Mouse (Mus musculus): Measurements from ENCODE around the gene Defa23.
"Not testable (repeated sequence)": the region's sequence is repeated elsewhere in the genome, so short reads cannot be mapped to it uniquely, and the experiment has no call there.

The Defa23 gene

GRCm38 (mm10) chr8:21054747-21055146, at the start of gene Defa23:
Defa23 (plus strand) TSS chr8:21055047.
- not testable (repeated sequence) for DNase-seq (ENCODE audit: low spot score)

- no peak for DNase-seq (ENCODE audit: low spot score)
Measured at GRCm38 (mm10) chr8:21006801-21007200, 48.0 kb upstream of the Defa23 start.

DNA sequence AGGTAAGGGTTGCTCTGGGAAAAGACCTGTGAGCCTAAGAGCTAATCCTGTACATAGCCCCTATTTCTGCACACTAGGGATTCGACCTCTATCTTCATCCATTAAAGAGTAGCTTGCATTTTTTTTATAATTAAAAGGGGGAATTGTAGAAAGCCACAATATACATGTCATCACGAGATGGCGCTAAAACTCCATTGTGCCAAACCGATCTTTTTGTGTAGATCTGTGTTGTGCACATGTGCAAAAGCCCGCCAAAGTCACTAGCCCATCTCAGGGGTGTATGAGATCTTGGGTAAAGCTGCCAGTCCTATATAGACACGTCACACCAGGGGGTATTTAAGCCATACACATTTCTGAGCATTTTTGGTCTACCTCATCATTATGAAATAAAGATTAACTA, 46.3 kb upstream of the Defa23 start:
- not testable (repeated sequence) for DNase-seq (ENCODE audit: low spot score)

GRCm38 (mm10) chr8:21010548-21010947, 44.3 kb upstream of the Defa23 start:
- DNase-seq (ENCODE audit: low spot score): not testable (repeated sequence)

DNA sequence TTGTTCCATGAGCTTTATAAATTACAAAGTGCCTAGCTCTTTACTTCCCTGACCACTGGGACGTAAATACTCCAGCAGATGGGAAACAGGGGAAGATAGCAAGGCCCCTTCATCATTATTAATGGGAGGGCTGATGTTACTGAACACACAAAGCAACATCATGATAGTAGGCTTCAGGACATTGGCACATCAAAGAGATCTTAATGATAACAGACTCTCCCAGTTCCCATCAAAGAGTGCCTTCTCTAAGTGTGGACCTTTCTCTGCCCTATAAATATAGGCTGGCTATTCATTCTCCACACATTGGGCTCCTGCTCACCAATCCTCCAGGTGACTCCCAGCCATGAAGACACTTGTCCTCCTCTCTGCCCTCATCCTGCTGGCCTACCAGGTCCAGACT, 29.6 kb upstream of the Defa23 start, which contains the start of gene Defa21:
Gene Defa21, plus strand, starts transcription at position 301 of the 400 bp plus-strand sequence.
- not testable (repeated sequence) for DNase-seq (ENCODE audit: low spot score)

DNA sequence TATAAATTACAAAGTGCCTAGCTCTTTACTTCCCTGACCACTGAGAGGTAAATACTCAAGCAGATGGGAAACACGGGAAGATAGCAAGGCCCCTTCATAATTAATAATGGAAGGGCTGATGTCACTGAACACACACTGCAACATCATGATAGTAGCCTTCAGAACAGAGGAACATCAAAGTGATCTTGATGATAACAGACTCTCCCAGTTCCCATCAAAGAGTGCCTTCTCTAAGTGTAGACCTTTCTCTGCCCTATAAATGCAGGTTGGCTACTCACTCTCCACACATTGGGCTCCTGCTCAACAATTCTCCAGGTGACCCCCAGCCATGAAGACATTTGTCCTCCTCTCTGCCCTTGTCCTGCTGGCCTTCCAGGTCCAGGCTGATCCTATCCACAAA, 9.9 kb downstream of the Defa23 start, which contains the start of gene Defa35:
Gene Defa35, plus strand, starts transcription at position 301 of the 400 bp plus-strand sequence.
- DNase-seq (ENCODE audit: low spot score): not testable (repeated sequence)

DNA sequence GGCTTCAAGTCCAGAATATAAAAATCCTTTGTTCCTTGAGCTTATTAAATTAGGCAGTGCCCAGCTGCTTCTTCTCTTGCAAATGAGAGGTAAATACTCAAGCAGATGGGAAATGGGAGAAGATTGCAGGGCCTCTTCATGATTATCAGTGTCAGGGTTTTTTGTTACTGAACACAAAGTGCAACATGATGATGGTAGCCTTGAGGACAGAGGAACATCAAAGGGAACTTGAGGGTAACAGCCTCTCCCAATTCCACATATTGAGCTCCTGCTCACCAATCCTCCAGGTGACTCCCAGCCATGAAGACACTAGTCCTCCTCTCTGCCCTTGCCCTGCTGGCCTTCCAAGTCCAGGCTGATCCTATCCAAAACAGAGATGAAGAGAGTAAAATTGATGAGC, 29.3 kb downstream of the Defa23 start, which contains the start of gene Defa25:
Gene Defa25, plus strand, starts transcription at position 301 of the 400 bp plus-strand sequence.
- DNase-seq (ENCODE audit: low spot score): not testable (repeated sequence)

DNA sequence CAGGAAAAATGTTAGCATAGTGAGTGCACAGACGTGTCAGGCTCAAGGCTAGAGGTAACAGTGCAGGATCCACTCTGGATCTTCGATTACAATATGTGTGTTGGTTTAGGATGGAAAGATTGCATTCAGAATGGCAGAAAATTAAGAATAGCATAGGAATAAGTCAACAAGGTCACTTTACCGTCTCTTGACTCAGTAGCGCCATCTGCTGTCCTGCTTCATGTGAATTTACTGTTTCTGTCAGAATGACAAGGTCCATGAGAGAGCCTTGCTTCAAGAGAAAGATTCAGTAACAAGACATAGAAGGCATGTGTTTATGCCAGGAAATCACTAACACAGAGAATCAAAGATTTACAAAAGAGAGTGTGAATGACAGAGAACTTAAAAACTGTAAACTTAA, 38.3 kb downstream of the Defa23 start:
- peak; percentile 2 for DNase-seq (ENCODE audit: low spot score)

DNA sequence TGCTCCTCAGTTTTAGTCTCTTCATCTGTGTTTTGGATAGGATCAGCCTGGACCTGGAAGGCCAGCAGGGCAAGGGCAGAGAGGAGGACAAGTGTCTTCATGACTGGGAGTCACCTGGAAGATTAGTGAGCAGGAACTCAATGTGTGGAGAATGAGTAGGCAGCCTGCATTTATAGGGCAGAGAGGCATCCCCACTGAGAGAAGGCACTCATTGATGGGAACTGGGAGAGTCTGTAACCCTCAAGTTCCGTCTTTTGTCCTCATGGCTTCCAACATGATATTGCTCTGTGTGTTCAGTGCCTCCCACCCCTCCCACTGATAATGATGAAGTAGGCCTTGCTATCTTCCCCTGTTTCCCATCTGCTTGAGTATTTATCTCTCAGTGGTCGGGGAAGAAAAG, 41.1 kb downstream of the Defa23 start, which contains the start of gene Gm14851:
Gene Gm14851, minus strand, starts transcription at position 101 of the 400 bp plus-strand sequence.
- DNase-seq (ENCODE audit: low spot score): not testable (repeated sequence)
